Mouse (Mus musculus): ENCODE measurements around the gene Gm6588. TPM values are rescaled to one million over a fixed set of nuclear protein-coding genes. Genes with fewer than 3 reads are reported as not detected.
"Not testable (repeated sequence)": the region's sequence is repeated elsewhere in the genome, so short reads cannot be mapped to it uniquely, and the experiment has no call there.

Gm6588 gene
- total and polyA plus RNA-seq, 3 experiments = not detected

GRCm38 (mm10) chr5:112411514-112412335 lies 37.5 kb upstream of the Gm6588 start:
- intact Hi-C loops (cut with DNase I) = no loop called here
- no peaks in the 10 kb centered on the region for H3K79me2 ChIP-seq (replicated peaks; ENCODE audit: control insufficient read depth, insufficient read depth, low read length)
- no peak overlapping the region for H3K27ac ChIP-seq
- TF ChIP-seq CTCF (IDR thresholded peaks at IDR 0.05) = no peak
- no peak for TF ChIP-seq POLR2A (IDR thresholded peaks at IDR 0.05; ENCODE audit: insufficient read depth, low read depth, low read length)
- TF ChIP-seq EP300 (IDR thresholded peaks at IDR 0.05; ENCODE audit: insufficient read depth, low read depth, low read length) = no peak
- H3K4me1 ChIP-seq (ENCODE audit: control insufficient read depth, insufficient read depth, low read length) = no peaks in the 10 kb centered on the region
- H3K36me3 ChIP-seq (ENCODE audit: control insufficient read depth, insufficient read depth, low read length) = no peaks in the 10 kb centered on the region
- 13% methylated on average over 19 of the region's 19 CpGs for WGBS
- H3K27me3 ChIP-seq (ENCODE audit: control insufficient read depth, insufficient read depth, low read length) = peaks cover 1% of the 10 kb centered on the region
- no peak for DNase-seq
- no peak overlapping the region for H3K4me3 ChIP-seq
- H3K9ac ChIP-seq (ENCODE audit: low read depth, low read length) = no peak overlapping the region

GRCm38 (mm10) chr5:112412781-112413180 lies 36.4 kb upstream of the Gm6588 start:
- 70% methylated on average over 4 of the region's 4 CpGs for WGBS
- H3K9ac ChIP-seq (ENCODE audit: low read depth, low read length); H3K36me3 ChIP-seq (ENCODE audit: control insufficient read depth, insufficient read depth, low read length); H3K4me3 ChIP-seq; H3K27ac ChIP-seq; H3K27me3 ChIP-seq (ENCODE audit: control insufficient read depth, insufficient read depth, low read length); intact Hi-C loops (cut with DNase I); DNase-seq; H3K4me1 ChIP-seq (ENCODE audit: control insufficient read depth, insufficient read depth, low read length); H3K79me2 ChIP-seq (replicated peaks; ENCODE audit: control insufficient read depth, insufficient read depth, low read length): not testable (repeated sequence)

GRCm38 (mm10) chr5:112416673-112417072 lies 32.6 kb upstream of the Gm6588 start:
- no peak overlapping the region for H3K27ac ChIP-seq
- intact Hi-C loops (cut with DNase I) = no loop called here
- H3K27me3 ChIP-seq (ENCODE audit: control insufficient read depth, insufficient read depth, low read length) = peaks cover 1% of the 10 kb centered on the region
- no peaks in the 10 kb centered on the region for H3K4me1 ChIP-seq (ENCODE audit: control insufficient read depth, insufficient read depth, low read length)
- no peaks in the 10 kb centered on the region for H3K36me3 ChIP-seq (ENCODE audit: control insufficient read depth, insufficient read depth, low read length)
- no peak for TF ChIP-seq EP300 (IDR thresholded peaks at IDR 0.05; ENCODE audit: insufficient read depth, low read depth, low read length)
- TF ChIP-seq CTCF (IDR thresholded peaks at IDR 0.05) = no peak
- TF ChIP-seq POLR2A (IDR thresholded peaks at IDR 0.05; ENCODE audit: insufficient read depth, low read depth, low read length) = no peak
- DNase-seq = no peak
- WGBS = 57% methylated on average over 5 of the region's 5 CpGs
- H3K79me2 ChIP-seq (replicated peaks; ENCODE audit: control insufficient read depth, insufficient read depth, low read length) = no peaks in the 10 kb centered on the region
- H3K9ac ChIP-seq (ENCODE audit: low read depth, low read length) = no peak overlapping the region
- H3K4me3 ChIP-seq = no peak overlapping the region

DNA sequence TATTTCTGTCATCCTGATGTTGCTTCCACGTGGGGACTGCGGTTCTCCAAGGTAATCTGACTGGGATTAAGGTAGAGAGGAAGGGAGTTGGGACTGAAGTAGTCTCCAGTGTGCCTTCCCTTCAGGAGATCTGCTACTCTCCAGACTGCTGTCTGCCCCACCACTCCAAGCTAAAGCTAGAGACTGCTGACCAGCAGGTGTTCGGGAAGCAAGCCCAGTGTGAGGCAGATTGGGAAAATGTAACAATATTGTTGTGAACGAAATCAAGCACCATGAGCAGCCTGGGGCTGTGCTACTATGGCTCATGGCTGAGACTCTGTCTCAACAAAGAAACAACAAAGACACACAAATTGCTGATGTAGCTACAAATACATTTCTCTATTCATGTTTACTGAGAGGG lies 31.2 kb upstream of the Gm6588 start:
- intact Hi-C loops (cut with DNase I) = no loop called here
- H3K9ac ChIP-seq (ENCODE audit: low read depth, low read length) = no peak overlapping the region
- DNase-seq = no peak
- no peaks in the 10 kb centered on the region for H3K27me3 ChIP-seq (ENCODE audit: control insufficient read depth, insufficient read depth, low read length)
- no peaks in the 10 kb centered on the region for H3K79me2 ChIP-seq (replicated peaks; ENCODE audit: control insufficient read depth, insufficient read depth, low read length)
- TF ChIP-seq CTCF (IDR thresholded peaks at IDR 0.05) (no peak), EP300 (IDR thresholded peaks at IDR 0.05; ENCODE audit: insufficient read depth, low read depth, low read length) (no peak), POLR2A (IDR thresholded peaks at IDR 0.05; ENCODE audit: insufficient read depth, low read depth, low read length) (no peak)
- H3K4me1 ChIP-seq (ENCODE audit: control insufficient read depth, insufficient read depth, low read length) = no peaks in the 10 kb centered on the region
- no peak overlapping the region for H3K27ac ChIP-seq
- no peak overlapping the region for H3K4me3 ChIP-seq
- no peaks in the 10 kb centered on the region for H3K36me3 ChIP-seq (ENCODE audit: control insufficient read depth, insufficient read depth, low read length)
- 44% methylated on average over 4 of the region's 4 CpGs for WGBS

DNA sequence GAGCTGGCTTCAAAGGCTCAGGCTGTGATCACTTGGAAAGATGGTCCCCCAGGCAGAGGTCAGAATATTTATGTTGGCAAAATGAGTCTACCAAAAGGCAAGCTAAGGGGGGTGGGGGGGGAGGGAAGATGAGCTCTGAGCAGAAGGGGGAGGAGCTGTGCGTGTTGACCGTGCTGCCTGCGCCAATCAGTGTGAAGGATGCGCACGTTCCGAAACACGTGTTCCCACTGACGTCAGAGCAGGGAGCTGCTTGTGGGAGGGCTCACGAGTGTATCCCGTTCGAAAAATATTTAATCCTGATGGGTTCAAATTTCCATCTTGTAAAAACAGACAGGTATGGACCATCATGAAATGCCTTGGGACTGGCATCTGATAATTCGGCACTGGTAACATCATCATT lies 29.7 kb upstream of the Gm6588 start:
- WGBS = 35% methylated on average over 12 of the region's 12 CpGs
- Histone ChIP-seq H3K4me1 (ENCODE audit: control insufficient read depth, insufficient read depth, low read length) (no peaks in the 10 kb centered on the region), H3K27ac (no peak overlapping the region), H3K27me3 (ENCODE audit: control insufficient read depth, insufficient read depth, low read length) (no peaks in the 10 kb centered on the region), H3K36me3 (ENCODE audit: control insufficient read depth, insufficient read depth, low read length) (no peaks in the 10 kb centered on the region), H3K79me2 (replicated peaks; ENCODE audit: control insufficient read depth, insufficient read depth, low read length) (no peaks in the 10 kb centered on the region), H3K4me3 (no peak overlapping the region), H3K9ac (ENCODE audit: low read depth, low read length) (no peak overlapping the region)
- intact Hi-C loops (cut with DNase I) = no loop called here
- TF ChIP-seq CTCF (IDR thresholded peaks at IDR 0.05) (no peak), EP300 (IDR thresholded peaks at IDR 0.05; ENCODE audit: insufficient read depth, low read depth, low read length) (no peak), POLR2A (IDR thresholded peaks at IDR 0.05; ENCODE audit: insufficient read depth, low read depth, low read length) (no peak)
- DNase-seq = no peak

DNA sequence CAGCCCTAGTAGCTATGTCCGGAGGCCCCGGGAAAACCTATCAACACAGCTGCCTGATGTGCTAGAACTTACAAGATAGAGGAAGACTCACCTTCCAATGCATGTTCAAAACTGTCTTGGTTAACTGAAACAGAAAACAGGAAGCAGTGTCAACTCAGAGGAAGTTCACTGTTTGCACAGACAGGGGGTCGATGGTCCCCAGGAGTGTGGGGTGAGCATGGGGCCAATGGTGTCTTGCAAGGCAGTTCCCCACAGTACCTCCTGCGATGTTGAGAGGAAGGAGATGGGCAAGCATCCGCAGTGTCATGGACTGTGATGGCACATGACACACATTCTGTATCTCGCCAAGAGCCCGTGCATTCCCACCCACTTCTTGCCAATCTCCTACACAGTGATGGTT lies 22.6 kb upstream of the Gm6588 start:
- intact Hi-C loops (cut with DNase I) = loop anchor here (5.0 kb wide), 1 partner anchor 84 kb away; the partner anchor contains the start of genes Hps4 and Srrd
- DNase-seq = no peak
- no peak overlapping the region for H3K27ac ChIP-seq
- no peak for TF ChIP-seq CTCF (IDR thresholded peaks at IDR 0.05)
- TF ChIP-seq POLR2A (IDR thresholded peaks at IDR 0.05; ENCODE audit: insufficient read depth, low read depth, low read length) = no peak
- TF ChIP-seq EP300 (IDR thresholded peaks at IDR 0.05; ENCODE audit: insufficient read depth, low read depth, low read length) = no peak
- H3K9ac ChIP-seq (ENCODE audit: low read depth, low read length) = no peak overlapping the region
- peaks cover 2% of the 10 kb centered on the region; the same call in 1 of the 2 replicates for H3K27me3 ChIP-seq (ENCODE audit: control insufficient read depth, insufficient read depth, low read length)
- H3K79me2 ChIP-seq (replicated peaks; ENCODE audit: control insufficient read depth, insufficient read depth, low read length) = no peaks in the 10 kb centered on the region
- no peak overlapping the region for H3K4me3 ChIP-seq
- H3K36me3 ChIP-seq (ENCODE audit: control insufficient read depth, insufficient read depth, low read length) = no peaks in the 10 kb centered on the region
- 54% methylated on average over 7 of the region's 7 CpGs for WGBS
- H3K4me1 ChIP-seq (ENCODE audit: control insufficient read depth, insufficient read depth, low read length) = no peaks in the 10 kb centered on the region
